Mouse (Mus musculus) erythroblast, embryonic 14.5 days (primary cell): ENCODE measurements around the gene Kif1b. TPM values are rescaled to one million over a fixed set of nuclear protein-coding genes. Genes with fewer than 3 reads are reported as not detected.
"Not testable (repeated sequence)": the region's sequence is repeated elsewhere in the genome, so short reads cannot be mapped to it uniquely, and the experiment has no call there.

Experiments used
- H3K27me3 ChIP-seq: 2 replicates; pipeline ENCODE4 v1.6.1; 2012; ENCODE audit warnings: inconsistent platforms; ENCODE audit not compliant: control insufficient read depth
- H3K36me3 ChIP-seq: 2 replicates; pipeline ENCODE4 v1.6.1; 2012; ENCODE audit warnings: mild to moderate bottlenecking, inconsistent platforms; ENCODE audit not compliant: control insufficient read depth
- H3K4me1 ChIP-seq: 2 replicates; pipeline ENCODE4 v1.6.1; 2012; ENCODE audit warnings: inconsistent platforms; ENCODE audit not compliant: control insufficient read depth
- H3K4me3 ChIP-seq: replicated peaks from 2 replicates; pipeline ENCODE3; 2012; ENCODE audit warnings: moderate library complexity, mild to moderate bottlenecking, inconsistent platforms
- H3K9me3 ChIP-seq: 2 replicates; pipeline ENCODE4 v1.6.1; 2012; ENCODE audit warnings: low read length, inconsistent platforms, mixed read lengths; ENCODE audit not compliant: control insufficient read depth
- GATA1 ChIP-seq: IDR thresholded peaks from 2 replicates; pipeline ENCODE4 v1.6.1; 2012; ENCODE audit warnings: low read length, inconsistent platforms, mixed read lengths
- TAL1 ChIP-seq: IDR thresholded peaks from 3 replicates; pipeline ENCODE4 v1.6.1; 2012; ENCODE audit warnings: low read length, inconsistent platforms, mixed read lengths
- polyA plus RNA-seq: library from polyadenylated mRNA; stranded (reverse); fragments of >175 nt; gene quantifications from 2 replicates; pipeline ENCODE4 v1.2.3, GENCODE M21; 2012

The Kif1b gene
- polyA plus RNA-seq, 1 experiment: not detected

DNA sequence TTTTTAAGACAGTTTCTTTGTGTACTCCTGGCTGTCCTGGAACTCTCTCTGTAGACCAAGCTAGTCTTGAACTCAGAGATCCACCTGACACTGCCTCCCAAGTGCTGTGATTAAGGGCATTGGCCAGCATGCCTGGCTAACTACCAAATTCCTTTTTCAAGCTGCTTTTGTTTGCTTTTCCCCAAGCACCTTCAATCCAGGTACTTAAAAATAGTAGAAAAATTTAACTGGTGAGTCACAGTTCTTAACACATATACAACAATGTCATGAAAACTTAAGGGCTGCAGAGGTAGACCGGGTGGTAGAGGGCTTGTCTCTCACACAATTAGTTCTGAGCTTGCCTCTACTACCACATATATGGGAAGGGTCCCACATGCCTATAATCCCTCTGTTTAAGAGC, 58.2 kb downstream of the Kif1b start:
- H3K36me3 ChIP-seq: no peaks in the 10 kb centered on the region; the same call in 1 of the 2 replicates
- H3K27me3 ChIP-seq: no peaks in the 10 kb centered on the region
- no peak overlapping the region for H3K4me3 ChIP-seq
- TF ChIP-seq TAL1 (no peak), GATA1 (no peak)
- no peaks in the 10 kb centered on the region for H3K9me3 ChIP-seq
- H3K4me1 ChIP-seq: no peaks in the 10 kb centered on the region

DNA sequence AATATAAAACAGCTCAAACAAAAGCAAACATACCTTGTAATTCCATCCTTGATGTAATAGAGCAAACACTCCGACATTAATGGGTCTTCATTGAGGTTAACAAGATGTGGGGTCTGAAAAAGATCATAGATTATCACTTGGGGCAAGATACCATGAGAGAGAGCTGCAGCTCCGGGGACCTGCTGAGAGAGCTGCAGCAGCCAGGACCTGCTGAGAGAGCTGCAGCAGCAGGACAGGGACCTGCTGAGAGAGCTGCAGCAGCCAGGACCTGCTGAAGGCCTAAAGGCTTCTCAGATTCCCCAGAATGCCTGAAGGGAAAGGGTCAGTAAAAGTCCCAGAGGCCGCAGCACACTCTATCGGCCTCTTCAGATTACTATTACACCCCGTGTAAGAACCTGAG, 59.7 kb downstream of the Kif1b start:
- Histone ChIP-seq H3K9me3 (no peaks in the 10 kb centered on the region), H3K36me3 (no peaks in the 10 kb centered on the region; the same call in 1 of the 2 replicates), H3K27me3 (no peaks in the 10 kb centered on the region), H3K4me1 (no peaks in the 10 kb centered on the region), H3K4me3 (no peak overlapping the region)
- TF ChIP-seq GATA1 (no peak), TAL1 (no peak)

DNA sequence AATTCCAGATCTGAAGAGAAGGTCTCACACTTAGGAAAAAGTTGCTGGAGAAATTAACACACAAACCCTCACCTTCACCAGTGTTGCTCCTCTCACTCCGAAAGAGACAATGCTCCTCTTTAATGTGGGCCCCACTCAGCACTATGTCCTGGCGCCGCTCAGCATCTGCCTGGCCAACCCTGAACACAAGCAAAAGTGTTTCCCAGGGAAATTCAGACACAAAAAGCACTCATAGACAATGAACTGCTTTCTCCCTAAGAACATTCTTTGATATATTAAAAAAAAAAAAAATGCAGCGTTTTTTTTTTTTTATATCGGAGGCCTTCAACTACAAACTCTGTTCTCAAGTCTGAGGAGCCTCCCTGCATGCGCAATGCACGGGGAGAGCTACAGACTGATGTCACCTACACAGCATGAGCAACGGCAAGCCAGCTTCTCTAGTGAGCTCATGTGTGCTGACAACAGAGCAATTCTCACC, 60.3 kb downstream of the Kif1b start:
- H3K27me3 ChIP-seq: no peaks in the 10 kb centered on the region
- TF ChIP-seq GATA1 (no peak), TAL1 (no peak)
- H3K9me3 ChIP-seq: no peaks in the 10 kb centered on the region
- H3K4me1 ChIP-seq: no peaks in the 10 kb centered on the region
- H3K36me3 ChIP-seq: no peaks in the 10 kb centered on the region; the same call in 1 of the 2 replicates
- H3K4me3 ChIP-seq: no peak overlapping the region

DNA sequence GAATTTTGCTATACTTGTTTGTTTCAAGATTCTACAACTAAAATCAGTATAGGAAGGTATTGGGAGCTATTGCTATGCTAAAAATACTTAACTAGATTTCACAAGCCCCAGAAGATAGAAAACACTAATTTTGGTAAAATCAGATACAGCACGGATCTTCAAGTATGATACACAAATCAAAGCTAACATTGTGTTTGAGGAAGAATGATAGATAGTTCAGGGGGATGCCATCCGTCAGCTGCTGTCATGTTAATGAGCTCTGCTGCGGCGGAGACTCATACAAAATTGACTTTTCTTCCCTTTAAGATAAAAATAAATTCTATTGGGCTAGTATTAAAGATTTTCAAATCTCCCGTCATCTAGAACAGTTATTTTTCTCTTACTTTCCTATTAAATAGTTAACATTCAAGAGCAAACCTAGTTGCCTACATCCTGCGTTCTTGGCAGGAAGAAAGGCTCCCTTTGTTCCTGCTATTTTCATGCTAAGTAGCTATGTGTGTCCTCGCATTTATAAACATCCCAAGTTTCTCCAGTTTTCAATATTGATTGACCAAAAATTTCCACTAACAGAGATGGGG, 60.8 kb downstream of the Kif1b start:
- Histone ChIP-seq H3K9me3 (no peaks in the 10 kb centered on the region), H3K4me1 (no peaks in the 10 kb centered on the region), H3K36me3 (no peaks in the 10 kb centered on the region; the same call in 1 of the 2 replicates), H3K27me3 (no peaks in the 10 kb centered on the region), H3K4me3 (no peak overlapping the region)
- no peak for TF ChIP-seq TAL1
- TF ChIP-seq GATA1: no peak

DNA sequence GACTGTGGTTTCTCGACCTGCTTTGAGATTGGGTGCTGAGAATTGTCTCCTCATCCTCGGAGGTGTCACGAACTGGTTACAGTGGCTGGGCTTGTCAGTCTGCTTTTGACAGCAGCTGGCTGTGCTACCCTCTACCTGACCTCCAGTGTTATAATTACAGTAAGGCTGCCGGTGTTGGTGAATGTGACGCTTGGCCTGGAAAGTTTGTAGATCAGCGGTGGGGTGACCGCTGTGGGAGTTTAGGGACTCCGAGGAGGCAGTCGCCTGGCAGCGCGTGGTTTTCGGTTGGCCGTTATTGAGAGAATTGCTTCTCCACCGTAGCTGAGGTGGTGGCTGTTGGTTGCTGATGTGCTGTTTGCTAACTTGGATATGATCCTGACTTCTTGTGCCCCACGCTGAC, 70.5 kb downstream of the Kif1b start:
- H3K9me3 ChIP-seq: no peaks in the 10 kb centered on the region
- H3K27me3 ChIP-seq: no peaks in the 10 kb centered on the region
- TF ChIP-seq TAL1: no peak
- TF ChIP-seq GATA1: no peak
- H3K4me1 ChIP-seq: no peaks in the 10 kb centered on the region
- H3K4me3 ChIP-seq: no peak overlapping the region
- no peaks in the 10 kb centered on the region; the same call in 1 of the 2 replicates for H3K36me3 ChIP-seq

DNA sequence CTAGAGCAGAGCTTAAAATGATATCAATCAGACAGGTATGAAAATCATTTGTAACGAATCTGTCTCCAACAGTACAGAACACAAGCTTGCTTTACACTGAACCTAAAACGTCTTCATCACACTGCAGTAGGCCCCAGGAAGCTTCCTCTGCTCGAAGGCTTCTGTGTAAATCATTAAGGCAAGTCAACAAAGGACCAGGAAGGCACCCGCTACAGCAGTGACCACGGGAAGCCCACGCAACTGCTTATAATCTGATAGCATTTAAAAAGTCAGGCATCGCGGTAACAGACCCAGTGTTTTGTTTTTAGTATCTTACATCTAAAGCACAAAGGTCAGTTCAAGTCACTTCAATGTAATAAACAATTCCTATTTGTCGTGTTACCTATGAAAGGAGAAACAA, 73.6 kb downstream of the Kif1b start:
- H3K36me3 ChIP-seq: no peaks in the 10 kb centered on the region; the same call in 1 of the 2 replicates
- no peaks in the 10 kb centered on the region for H3K4me1 ChIP-seq
- H3K9me3 ChIP-seq: no peaks in the 10 kb centered on the region
- H3K4me3 ChIP-seq: no peak overlapping the region
- TF ChIP-seq GATA1 (no peak), TAL1 (no peak)
- H3K27me3 ChIP-seq: no peaks in the 10 kb centered on the region

DNA sequence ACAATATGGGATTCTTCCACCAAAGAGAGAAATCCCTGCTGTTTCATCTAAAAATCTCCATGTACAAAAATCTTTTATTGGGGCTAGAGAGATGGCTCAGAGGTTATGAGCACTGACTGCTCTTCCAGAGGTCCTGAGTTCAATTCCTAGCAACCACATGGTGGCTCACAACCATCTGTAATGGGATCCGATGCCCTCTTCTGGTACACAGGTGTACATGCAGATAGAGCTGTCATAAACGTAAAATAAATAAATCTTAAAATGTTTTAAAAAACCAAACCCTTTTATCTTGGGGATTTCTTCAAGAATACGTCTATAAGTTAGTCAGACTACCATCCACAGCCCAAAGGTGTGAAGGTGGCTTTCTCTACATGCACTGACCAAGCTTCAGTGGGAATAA, 78.8 kb downstream of the Kif1b start:
- not testable (repeated sequence) for H3K27me3 ChIP-seq, H3K36me3 ChIP-seq, H3K4me3 ChIP-seq, H3K9me3 ChIP-seq, H3K4me1 ChIP-seq

DNA sequence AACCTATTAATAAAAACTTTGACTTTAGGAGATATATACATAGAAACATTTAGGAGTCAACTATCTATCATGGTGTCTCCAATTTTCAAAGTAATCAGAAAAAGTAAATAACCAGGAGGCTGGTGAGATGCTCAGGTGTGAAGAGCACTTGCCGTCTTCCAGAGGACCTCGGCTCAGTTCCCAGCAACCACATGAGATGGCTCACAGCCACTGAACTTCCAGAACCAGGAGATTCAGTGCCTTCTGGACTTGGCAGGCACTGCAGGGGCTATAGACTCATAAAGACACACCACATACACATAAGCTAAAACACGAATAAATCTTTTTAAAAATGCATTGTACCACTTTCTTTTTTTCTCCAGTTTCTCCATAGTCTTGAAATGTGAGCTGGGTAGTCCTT, 79.2 kb downstream of the Kif1b start:
- H3K4me1 ChIP-seq: no peaks in the 10 kb centered on the region
- no peaks in the 10 kb centered on the region for H3K27me3 ChIP-seq
- no peak overlapping the region for H3K4me3 ChIP-seq
- H3K9me3 ChIP-seq: no peaks in the 10 kb centered on the region
- peaks cover 2% of the 10 kb centered on the region; the same call in 1 of the 2 replicates for H3K36me3 ChIP-seq
- TF ChIP-seq GATA1 (no peak), TAL1 (no peak)

DNA sequence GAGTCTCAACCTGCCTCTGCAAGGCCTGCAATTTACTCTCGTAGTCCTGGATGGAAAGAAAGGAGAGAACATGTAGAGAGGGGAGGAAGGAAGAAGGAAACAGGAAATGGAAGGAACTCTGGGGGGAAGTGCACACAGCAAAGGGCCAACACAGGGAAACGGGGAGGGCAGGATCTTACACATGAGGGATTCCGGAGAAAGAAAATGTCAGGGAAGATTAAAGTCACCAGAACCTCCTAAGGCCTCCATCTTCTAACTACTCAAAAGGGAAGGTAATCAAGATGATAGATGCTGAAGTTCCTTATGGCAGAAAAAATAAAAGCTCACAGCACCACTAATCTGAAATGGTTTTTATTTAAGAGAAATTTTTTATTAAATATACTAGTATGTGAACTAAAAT, 81.2 kb downstream of the Kif1b start:
- Histone ChIP-seq H3K4me1 (no peaks in the 10 kb centered on the region), H3K36me3 (peaks cover 2% of the 10 kb centered on the region; the same call in 1 of the 2 replicates), H3K4me3 (no peak overlapping the region), H3K27me3 (no peaks in the 10 kb centered on the region), H3K9me3 (no peaks in the 10 kb centered on the region)
- TF ChIP-seq TAL1: no peak
- no peak for TF ChIP-seq GATA1

DNA sequence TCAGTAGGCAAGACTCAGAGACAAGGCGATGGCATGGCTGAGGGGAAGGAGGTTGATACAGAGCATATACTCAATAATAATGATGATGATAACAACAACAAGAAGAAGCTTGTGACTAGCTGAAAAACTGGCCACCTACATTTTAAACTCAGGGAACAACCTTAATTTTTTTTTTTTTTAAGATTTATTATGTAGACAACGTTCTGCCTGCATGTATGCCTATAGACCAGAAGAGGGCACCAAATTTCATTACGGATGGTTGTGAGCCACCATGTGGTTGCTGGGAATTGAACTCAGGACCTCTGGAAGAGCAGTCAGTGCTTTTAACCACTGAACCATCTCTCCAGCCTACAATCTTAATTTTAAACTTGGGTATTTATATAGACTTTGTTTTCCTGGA, 84.0 kb downstream of the Kif1b start:
- Histone ChIP-seq H3K4me1 (no peaks in the 10 kb centered on the region), H3K27me3 (no peaks in the 10 kb centered on the region), H3K36me3 (peaks cover 4% of the 10 kb centered on the region; the same call in 1 of the 2 replicates), H3K4me3 (no peak overlapping the region), H3K9me3 (no peaks in the 10 kb centered on the region)
- no peak for TF ChIP-seq TAL1
- TF ChIP-seq GATA1: no peak
